Mouse (Mus musculus): ENCODE results near the gene Kcnip1.

Gene Kcnip1

DNA sequence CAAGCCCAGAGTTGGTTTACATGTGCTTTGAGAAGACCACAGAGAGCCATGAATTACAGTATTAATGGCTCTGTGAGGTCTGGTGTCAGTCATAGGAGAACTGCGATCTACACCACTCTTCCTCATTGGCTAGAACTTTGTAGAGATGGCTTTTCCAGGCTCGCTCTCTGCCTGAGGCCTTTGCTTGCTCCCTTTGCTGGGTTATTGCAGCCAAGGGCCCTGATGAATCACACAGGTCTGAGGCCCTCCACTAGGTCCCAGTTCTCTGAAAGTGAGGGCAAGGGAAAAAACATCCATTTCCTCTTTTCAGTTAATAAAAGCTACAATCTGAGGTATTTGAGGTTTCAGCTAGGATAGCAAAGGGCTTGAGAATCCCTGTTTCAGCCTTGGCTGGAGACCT, 329.4 kb downstream of the Kcnip1 start:
- no peak for DNase-seq (ENCODE audit: low spot score)

DNA sequence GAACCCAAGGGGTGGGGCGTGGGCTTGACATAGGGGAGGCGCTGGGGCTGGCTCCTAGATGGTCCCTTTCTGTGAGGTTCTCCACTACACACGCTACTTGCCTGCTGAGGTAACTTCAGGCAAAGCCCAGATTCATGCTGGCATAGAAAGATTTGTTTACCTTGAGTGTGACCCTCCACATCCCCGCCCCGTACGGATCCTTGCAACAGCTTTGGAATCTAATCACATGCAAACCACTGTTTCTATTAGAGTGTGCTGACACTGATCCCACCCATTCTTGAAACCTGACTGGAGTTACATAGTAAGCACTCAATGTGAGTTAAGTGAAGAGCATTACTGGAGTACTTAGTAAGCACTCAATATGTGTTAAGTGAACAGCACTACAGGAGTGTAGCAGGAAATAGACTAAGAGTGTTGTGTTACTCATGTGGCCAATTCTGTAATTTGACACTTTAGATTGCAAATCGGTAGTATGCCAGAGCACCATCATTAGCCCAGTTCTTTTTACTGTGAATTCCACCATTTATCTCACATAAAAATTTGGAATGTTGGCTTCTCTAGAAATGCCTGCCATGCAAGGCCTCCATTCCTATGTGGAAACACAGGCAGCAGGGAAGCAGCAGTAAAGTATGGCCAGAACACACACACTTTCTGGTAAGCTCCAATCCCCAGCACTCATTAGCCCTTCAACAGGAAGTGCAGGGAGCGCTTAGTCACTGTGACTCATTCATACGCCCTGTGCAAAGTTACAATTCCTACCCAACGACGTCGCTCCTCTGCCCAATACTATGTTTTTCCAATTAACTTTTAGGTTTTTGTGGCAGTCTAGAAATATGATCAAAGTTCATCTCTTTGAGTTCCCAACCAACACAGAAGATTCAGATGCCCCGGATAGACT, 332.7 kb downstream of the Kcnip1 start:
- no peak for DNase-seq (ENCODE audit: low spot score)

DNA sequence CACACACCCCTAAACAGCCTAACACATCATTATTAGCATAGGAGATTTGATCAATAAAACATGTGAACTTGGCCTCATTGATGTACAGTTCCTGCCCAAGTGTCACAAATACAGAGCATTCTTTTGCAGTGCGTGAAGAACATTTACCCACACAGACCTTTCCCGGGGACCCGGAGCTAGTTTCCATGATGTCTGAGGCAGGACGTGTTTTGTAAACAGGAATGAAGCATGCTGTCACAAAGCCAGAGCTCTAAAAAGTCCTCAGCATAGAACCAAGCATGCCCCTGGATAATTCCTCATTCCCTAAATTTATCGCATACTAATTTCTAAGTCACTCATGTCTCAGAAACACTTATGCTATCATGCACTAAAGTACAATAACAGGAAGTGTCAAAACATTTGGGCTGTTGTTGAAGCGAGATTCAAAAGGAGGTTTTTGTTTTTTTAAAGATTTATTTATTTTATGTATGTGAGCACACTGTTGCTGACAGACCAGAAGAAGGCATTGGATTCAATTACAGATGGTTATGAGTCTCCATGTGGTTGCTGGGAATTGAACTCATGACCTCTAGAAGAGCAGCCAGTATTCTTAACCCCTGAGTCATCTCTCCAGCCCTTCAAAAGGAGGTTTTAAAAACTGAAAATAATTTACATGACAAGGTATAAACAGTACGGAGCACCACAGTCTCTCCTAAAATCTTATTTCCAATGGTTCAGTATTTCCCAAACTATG, 336.9 kb downstream of the Kcnip1 start:
- no peak for DNase-seq (ENCODE audit: low spot score)

DNA sequence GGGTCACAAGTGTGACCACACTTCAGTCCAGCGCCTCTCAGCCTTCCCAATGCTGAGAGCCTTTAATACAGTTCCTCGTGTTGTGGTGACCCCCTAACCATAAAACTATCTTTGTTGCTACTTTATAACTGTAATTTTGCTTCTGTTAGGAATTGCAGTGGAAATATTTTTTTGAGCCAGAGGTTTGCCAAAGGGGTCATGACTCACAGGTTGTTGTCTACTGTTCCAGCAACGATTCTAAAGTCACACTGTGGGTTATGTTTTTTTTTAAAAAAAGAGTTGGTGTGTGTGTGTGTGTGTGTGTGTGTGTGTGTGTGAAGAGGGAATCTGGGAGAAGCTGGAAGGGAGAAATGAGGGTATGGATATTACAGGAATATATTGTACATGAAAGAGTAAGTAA, 337.7 kb downstream of the Kcnip1 start:
- no peak for DNase-seq (ENCODE audit: low spot score)

DNA sequence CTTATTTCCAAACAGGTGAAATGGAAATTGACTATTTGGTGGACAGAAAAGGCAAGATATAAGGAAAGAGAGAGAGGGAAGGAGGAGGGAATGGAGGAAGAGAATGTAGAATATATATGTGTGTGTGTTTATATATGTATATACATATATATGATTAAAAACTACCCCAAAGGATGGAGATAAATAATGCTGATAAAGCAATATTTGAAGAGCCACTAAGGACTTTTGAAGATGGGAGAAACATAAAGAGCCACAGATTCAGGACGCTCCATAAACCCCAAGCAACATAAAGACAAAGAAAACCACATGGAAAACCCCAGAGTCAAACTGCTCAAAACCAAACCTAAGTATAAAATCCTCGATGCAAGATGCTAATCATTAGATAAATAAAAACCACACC, 338.5 kb downstream of the Kcnip1 start:
- DNase-seq (ENCODE audit: low spot score), result no peak

DNA sequence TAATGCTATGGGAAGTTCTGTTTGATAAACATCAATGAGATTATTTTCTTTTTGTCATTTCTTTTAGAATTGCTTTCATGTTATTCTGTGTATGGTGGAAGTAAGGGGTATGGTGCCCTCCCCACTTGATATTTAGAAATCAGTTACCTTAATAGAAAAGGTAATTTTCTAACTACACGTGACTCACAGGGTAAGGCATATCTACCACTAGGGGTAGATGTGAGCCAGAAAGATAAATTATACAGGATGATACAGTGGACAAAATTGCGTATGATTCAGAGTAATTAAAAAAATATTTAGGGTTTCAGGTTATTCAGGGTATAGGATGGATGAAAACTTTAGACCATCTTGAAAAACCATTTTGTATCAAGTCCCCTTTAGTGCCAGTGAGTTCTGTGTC, 343.6 kb downstream of the Kcnip1 start:
- no peak for DNase-seq (ENCODE audit: low spot score)

DNA sequence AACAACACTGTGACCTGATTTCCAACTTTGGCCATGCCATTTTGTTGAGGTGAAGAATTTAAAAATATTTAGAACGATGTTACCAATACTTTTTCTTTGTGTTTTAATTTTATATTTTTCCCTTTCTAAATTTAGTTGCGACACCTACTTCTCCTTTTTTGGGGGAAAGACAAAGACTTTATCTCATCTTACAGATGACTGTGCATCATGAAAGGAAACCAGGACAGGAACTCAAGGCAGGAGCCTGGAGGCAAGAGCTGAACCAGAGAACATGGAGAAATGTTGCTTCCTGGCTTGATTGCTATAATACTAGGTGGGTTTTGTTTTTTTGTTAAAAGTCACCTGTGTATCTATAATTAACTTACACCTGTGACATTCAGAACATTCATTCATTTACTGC, 355.8 kb downstream of the Kcnip1 start:
- no peak for DNase-seq (ENCODE audit: low spot score)

DNA sequence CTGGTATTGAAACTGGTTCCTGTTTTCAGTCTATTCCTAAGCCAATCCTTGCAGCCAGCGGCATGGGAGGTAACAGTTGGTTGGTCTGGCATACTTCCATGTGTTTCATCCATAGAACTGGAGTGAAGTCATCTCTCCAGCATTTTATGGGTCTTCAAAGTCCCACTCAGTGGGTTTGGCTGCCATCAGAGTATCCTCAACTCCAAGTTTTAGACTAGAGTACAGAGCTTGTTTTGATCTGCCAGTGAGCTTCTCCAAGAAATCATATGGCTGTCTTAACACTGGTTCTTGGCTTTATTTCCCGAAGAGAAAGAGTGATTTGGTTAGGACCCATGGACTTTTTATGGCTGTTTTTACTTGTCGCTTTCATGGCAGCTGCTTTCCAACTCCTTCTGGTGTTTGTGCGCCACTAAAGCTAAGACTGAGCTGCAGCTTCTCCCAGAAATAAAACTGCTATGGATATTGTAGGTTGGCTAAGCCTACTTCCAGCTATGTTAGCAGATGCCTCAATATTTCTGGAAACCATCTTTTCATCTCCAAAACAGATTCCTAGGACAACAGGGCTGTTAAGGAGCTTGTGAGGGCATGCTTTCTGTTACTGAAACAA, 365.7 kb downstream of the Kcnip1 start:
- no peak for DNase-seq (ENCODE audit: low spot score)

DNA sequence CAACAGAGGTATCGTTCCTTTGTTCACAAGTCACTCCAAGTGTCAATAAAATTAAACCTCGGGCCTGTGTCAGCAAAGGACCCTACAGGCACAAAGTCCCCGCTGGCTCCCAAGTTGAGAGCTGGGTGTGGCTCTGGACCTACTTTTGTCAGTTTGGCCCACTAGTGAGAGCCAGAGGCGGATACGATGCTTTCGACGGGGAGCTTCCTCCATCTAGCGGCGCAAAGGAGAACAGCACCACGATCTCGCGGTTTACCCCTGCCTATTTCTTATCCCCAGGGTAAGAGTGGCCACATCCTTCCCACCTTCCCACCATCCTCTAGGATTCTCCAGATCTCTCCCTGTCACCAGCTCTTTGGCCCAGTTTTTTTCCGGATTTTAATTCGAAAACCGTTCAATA, 378.7 kb downstream of the Kcnip1 start:
- DNase-seq (ENCODE audit: low spot score), result peak; percentile 72

DNA sequence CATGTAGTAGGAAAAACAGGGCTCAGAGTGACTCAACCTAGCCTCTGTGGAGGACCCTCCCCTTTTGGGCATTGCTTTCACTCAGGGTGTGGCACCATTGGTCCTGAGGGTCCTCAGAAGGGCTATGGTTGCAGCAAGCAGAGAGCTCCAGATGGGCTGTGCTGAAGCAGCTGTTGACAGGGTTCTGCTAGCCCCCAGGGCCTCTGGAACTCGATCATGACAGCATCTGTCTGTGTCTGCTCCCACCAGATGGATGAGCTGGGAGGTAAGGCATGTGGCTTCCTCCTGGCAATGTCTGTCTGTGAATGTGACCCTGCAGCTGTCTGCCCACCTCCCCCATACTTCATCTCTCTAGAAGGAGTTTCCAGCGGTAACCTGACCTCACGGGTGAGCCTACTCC, 385.2 kb downstream of the Kcnip1 start:
- DNase-seq (ENCODE audit: low spot score), result no peak

DNA sequence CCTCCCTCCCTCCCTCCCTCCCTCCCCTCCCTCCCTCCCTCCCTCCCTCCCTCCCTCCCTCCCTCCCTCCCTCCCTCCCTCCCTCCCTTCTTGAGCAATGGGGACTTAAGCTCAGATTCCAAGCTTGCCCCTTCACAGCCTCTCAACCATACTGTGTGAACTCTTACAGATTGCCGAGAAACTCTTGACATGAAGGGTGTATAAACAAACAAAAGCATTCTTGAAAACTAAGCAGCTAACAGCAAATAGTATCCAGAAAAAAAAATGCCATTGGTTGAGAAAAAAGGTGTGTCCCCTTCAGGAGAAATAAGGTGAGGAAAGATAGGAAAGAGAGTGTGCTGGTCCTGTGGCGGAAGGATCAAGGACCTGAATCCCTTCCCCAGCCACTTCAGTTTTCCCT, 389.8 kb downstream of the Kcnip1 start:
- DNase-seq (ENCODE audit: low spot score), result no peak

DNA sequence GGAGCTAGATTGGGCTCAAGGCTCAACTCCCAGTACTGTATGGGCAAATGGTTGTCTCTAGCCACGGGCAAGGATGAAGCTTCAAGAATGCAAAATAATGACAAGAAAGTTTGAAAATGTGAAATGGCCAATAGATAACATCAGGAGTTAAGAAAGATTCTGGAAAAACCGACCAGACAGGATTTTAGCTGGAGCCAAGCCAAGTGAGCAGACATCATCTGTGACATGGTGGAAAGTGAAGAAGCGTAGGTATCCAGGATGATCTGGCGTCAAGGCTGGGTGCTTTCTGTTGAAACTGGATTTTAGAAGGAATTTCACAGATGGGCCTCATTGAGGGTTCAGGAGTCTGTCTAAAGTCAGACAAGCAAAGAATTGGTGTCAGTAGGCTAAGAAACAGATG, 394.0 kb downstream of the Kcnip1 start, which contains the start of gene D130052B06Rik:
TSS of gene D130052B06Rik (plus strand) at position 317 of the 400 bp plus-strand sequence.
- DNase-seq (ENCODE audit: low spot score), result no peak

DNA sequence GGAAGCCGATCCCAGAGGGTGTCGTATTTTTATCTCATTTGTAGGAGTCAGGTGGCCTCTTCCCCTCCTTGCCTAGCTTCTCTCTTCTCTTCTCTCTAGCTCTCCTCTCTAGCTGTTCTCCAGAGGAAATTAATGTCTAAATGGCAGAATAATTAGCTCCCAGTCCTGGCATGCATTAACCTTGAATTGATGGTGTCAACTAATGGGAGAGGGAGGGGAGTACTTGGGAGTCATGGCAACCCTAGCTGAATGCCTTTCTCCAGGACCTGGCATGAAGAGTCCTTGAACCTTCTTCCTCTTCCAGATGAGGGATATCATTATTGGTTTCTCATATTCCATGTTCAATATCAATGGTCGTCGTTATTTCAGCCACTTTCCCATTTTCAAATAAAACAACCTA, 396.3 kb downstream of the Kcnip1 start:
- no peak for DNase-seq (ENCODE audit: low spot score)

DNA sequence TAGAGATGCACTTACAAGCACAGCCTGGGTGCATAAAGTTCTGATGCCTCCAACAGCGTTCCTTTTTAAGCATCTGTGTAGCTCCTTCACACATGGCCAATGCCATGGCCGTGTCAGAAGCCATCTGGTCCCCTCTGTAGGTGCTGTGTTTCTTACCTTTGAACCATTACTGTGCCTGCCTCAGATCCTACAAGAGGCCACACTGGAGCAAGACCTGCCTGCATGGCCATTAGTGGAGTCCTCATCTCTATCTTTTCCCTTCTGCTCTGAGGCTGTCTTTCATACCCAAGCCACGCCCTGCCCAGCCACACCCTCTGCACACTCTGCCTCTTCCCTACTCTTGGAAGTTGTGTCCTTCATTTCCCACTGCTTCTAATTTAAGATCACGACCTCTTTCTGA, 400.1 kb downstream of the Kcnip1 start:
- no peak for DNase-seq (ENCODE audit: low spot score)

DNA sequence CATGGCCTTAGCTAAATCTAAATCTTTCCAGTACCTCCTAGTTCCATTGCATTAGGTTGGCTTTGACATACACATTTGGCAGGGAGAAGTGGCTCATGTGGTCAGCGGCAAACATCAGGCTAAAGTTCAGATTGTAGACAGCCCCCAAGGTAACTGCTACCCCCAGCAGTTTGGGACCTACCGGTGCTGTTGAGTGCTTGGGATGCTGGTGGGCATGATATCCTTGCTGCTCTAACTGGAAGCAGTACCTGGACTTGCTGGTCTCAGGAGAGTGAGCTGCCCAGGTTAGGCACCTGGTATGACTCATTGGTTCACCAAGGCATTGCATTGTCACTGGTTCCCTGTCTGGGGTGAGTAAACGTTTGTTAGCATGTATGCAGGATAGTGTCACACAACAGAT, 402.2 kb downstream of the Kcnip1 start:
- no peak for DNase-seq (ENCODE audit: low spot score)

DNA sequence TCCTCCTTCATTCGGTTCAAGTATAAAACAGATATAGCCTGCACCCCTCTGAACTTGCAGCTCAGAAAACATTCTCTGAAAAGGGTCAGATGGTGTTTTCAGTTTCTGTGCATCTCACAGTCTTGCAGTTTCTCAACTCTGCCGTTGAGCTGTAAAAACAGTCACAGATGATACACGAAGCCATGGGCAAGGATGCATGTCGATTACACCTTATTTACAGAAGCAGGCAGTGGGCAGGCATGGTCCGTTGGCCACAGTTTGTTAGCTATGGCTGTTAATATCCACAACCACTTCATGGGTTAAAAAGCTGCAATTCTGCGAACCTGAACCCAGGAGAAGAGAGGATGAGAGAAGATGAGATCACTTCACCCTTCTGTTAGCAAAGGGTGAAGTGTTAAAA, 406.3 kb downstream of the Kcnip1 start:
- no peak for DNase-seq (ENCODE audit: low spot score)

DNA sequence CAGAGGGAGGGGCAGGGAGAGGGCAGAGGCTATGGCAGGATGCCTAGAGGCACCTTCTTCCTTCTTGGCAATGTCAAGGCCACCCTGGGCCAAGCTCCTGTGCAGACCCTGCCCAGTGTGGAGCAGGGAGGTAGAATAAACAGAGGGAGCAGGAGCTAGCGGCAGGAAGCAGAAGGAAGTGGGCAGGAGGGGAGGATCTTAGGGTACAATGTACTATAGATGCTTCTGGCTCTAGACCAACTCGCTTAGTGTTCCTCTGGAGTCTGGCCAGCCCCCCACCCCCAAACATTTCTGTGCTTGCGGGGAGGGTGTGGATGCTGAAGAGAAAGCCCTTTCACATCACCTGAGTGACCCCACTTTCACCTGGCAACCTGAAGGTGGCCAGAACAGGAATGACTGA, 413.3 kb downstream of the Kcnip1 start:
- no peak for DNase-seq (ENCODE audit: low spot score)

All from MN1 (cell line).